ENCODE assay signal across 8 mouse cellular contexts in genomic region chr11:81374841-81375240, GRCm38 (mm10).
A peak's percentile ranks its signal among the peaks of the same experiment; 100 is the strongest.
DNase-seq lines count a peak whose midpoint lies in the region; ATAC-seq and TF ChIP-seq lines count a peak whose summit lies in the region.

No protein-coding gene starts in this region.

- no peak for ATAC-seq in midbrain, embryonic 13.5 days
- no peak for ATAC-seq in hindbrain, postnatal 0 days
- no peak for ATAC-seq in granulocyte monocyte progenitor cell, adult 5-6 weeks (replicated peaks; ENCODE audit: poor library complexity, severe bottlenecking)

- H3K9ac ChIP-seq in midbrain, embryonic 13.5 days (replicated peaks) = no peak overlapping the region
- H3K9ac ChIP-seq in hindbrain, postnatal 0 days (replicated peaks; ENCODE audit: low read length) = no peak overlapping the region

- peaks cover 27% of the 10 kb centered on the region for H3K4me1 ChIP-seq in midbrain, embryonic 10.5 days
- H3K4me1 ChIP-seq in midbrain, embryonic 13.5 days (replicated peaks) = peaks cover 12% of the 10 kb centered on the region
- no peaks in the 10 kb centered on the region for H3K4me1 ChIP-seq in hindbrain, postnatal 0 days (ENCODE audit: insufficient read depth, low read length)

- H3K9me3 ChIP-seq in midbrain, embryonic 10.5 days (replicated peaks) = 0 out of 2 replicates have a peak, but pooled peaks cover 3% of the 10 kb centered on the region
- peaks cover 6% of the 10 kb centered on the region; the same call in 1 of the 2 replicates for H3K9me3 ChIP-seq in midbrain, embryonic 13.5 days
- H3K9me3 ChIP-seq in hindbrain, postnatal 0 days (ENCODE audit: low read length) = no peaks in the 10 kb centered on the region; the same call in 1 of the 2 replicates

- H3K36me3 ChIP-seq in midbrain, embryonic 10.5 days = no peaks in the 10 kb centered on the region
- H3K36me3 ChIP-seq in midbrain, embryonic 13.5 days = no peaks in the 10 kb centered on the region
- no peaks in the 10 kb centered on the region for H3K36me3 ChIP-seq in hindbrain, postnatal 0 days (ENCODE audit: insufficient read depth, low read length)

- TF ChIP-seq CTCF in hindbrain, postnatal 0 days (IDR thresholded peaks at IDR 0.05; ENCODE audit: low read depth) = peak; percentile 84

- intact Hi-C loops in left cerebral cortex, postnatal 4 days (cut with DNase I) = no loop called here

- no peak overlapping the region for H3K4me2 ChIP-seq in midbrain, embryonic 13.5 days (replicated peaks)
- no peak overlapping the region for H3K4me2 ChIP-seq in hindbrain, postnatal 0 days (ENCODE audit: low read depth, low read length)

- H3K27me3 ChIP-seq in midbrain, embryonic 10.5 days (ENCODE audit: low read depth, poor library complexity, severe bottlenecking) = no peaks in the 10 kb centered on the region
- no peaks in the 10 kb centered on the region for H3K27me3 ChIP-seq in midbrain, embryonic 13.5 days
- no peaks in the 10 kb centered on the region for H3K27me3 ChIP-seq in hindbrain, postnatal 0 days (ENCODE audit: insufficient read depth, low read length)

- H3K4me3 ChIP-seq in midbrain, embryonic 10.5 days = no peak overlapping the region
- H3K4me3 ChIP-seq in midbrain, embryonic 13.5 days (replicated peaks) = no peak overlapping the region
- no peak overlapping the region for H3K4me3 ChIP-seq in hindbrain, postnatal 0 days (ENCODE audit: low read length)

- no peak overlapping the region for H3K27ac ChIP-seq in midbrain, embryonic 10.5 days (replicated peaks)
- H3K27ac ChIP-seq in midbrain, embryonic 13.5 days = no peak overlapping the region
- no peak overlapping the region for H3K27ac ChIP-seq in hindbrain, postnatal 0 days

- DNase-seq in midbrain, embryonic 10.5 days (ENCODE audit: low spot score) = peak; percentile 61
- peak; percentile 67 for DNase-seq in ZHBTc4 (ENCODE audit: low read depth, low spot score)
- peak; percentile 33 for DNase-seq in cerebellum, adult 9-11 months
- peak; percentile 67 for DNase-seq in hindbrain, postnatal 0 days (ENCODE audit: low spot score)
- DNase-seq in left cerebral cortex, postnatal 4 days = peak; percentile 48
- DNase-seq in right cerebral cortex, adult 2 months (ENCODE audit: low spot score in 2 of 2) = peak; percentile 75 to 81
